Mouse (Mus musculus) olfactory bulb, adult 2 months (tissue): ENCODE results near the gene Ltv1. TPM values are rescaled to one million over a fixed set of nuclear protein-coding genes. Genes with fewer than 3 reads are reported as not detected.

Experiments
- H3K27ac ChIP-seq: fragments of 200-500 bp; 2 replicates; pipeline ENCODE4 v1.5.1; 2012; ENCODE audit warnings: low read depth, low read length; ENCODE audit not compliant: insufficient read depth
- H3K4me1 ChIP-seq: fragments of 200-500 bp; 2 replicates; pipeline ENCODE4 v1.6.1; 2012; ENCODE audit warnings: low read length; ENCODE audit not compliant: control insufficient read depth, insufficient read depth
- H3K4me3 ChIP-seq: fragments of 200-500 bp; 2 replicates; pipeline ENCODE4 v1.5.1; 2012; ENCODE audit warnings: mild to moderate bottlenecking, low read depth, low read length, moderate library complexity; ENCODE audit not compliant: insufficient read depth
- CTCF ChIP-seq: fragments of 200-500 bp; IDR thresholded peaks from 2 replicates; pipeline ENCODE4 v1.5.1; 2012; ENCODE audit warnings: low read depth, mild to moderate bottlenecking, low read length, moderate library complexity; ENCODE audit not compliant: insufficient read depth
- POLR2A ChIP-seq: fragments of 200-500 bp; IDR thresholded peaks from 2 replicates; pipeline ENCODE4 v1.6.1; 2012; ENCODE audit warnings: mild to moderate bottlenecking, low read depth, low read length, moderate library complexity; ENCODE audit not compliant: insufficient read depth
- WGBS: fragments of 180-500 bp; shearing (Covaris S2); methylation state at CpG from one replicate; pipeline ENCODE4 v1.1.7; 2018; 5-methylcytosine and 5-hydroxymethylcytosine counted together
- polyA plus RNA-seq: library from polyadenylated mRNA; stranded (reverse); fragments of >200 nt; gene quantifications from 2 replicates; pipeline ENCODE4 v1.2.4, GENCODE M21; 2012; ENCODE audit warnings: low replicate concordance; ENCODE audit not compliant: missing spikeins, insufficient read depth, insufficient read length

Gene Ltv1
- polyA plus RNA-seq, 1 experiment = not detected

DNA sequence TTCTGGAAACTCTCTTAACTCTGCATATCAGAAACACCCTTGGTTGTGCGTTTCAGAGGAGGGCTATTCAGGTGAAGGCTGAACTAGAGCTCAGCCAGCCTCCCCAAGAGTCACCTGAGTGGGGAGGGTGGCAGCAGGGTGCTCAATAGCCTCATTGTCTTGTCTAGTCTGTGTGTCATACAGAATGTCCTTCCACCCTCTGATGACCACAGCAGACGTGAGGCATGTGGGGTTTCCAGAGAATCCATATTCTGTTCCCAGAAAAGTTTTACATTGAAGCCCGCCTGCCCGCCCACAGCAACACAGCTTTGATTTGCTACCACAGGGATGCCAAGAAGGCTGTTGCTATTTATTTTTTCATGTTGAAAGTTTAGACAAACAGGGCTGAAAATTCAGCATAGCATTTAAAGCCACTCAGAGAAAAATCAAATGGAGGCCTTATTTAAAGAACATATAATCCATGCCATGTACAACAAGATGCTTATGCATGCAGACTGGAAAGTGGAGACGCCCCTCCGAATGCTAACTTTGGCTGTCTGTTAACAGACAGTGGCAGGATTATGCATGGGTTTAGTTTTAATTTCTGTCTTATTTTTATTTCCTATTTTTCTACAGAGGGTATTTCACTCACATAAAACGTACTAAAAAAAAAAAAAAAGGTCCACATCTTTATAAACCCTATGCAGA, 32.6 kb upstream of the Ltv1 start:
- Histone ChIP-seq H3K4me3 (no peak overlapping the region), H3K27ac (no peak overlapping the region), H3K4me1 (no peaks in the 10 kb centered on the region)
- no peak for TF ChIP-seq POLR2A
- no peak for TF ChIP-seq CTCF
- 74% methylated on average over 7 of the region's 7 CpGs for WGBS

GRCm38 (mm10) chr10:13222135-13222534, 29.2 kb upstream of the Ltv1 start:
- H3K4me1 ChIP-seq = peaks cover 4% of the 10 kb centered on the region; the same call in 1 of the 2 replicates
- no peak overlapping the region for H3K27ac ChIP-seq
- TF ChIP-seq CTCF = no peak
- TF ChIP-seq POLR2A = no peak
- 92% methylated on average over 3 of the region's 3 CpGs for WGBS
- H3K4me3 ChIP-seq = no peak overlapping the region

- no peak overlapping the region for H3K4me3 ChIP-seq
- H3K4me1 ChIP-seq = peaks cover 4% of the 10 kb centered on the region; the same call in 1 of the 2 replicates
- no peak overlapping the region for H3K27ac ChIP-seq
- TF ChIP-seq POLR2A (no peak), CTCF (no peak)
- 79% methylated on average over 1 of the region's 1 CpGs for WGBS
These were observed 27.1 kb upstream of the Ltv1 start for GRCm38 (mm10) chr10:13220061-13220460.

DNA sequence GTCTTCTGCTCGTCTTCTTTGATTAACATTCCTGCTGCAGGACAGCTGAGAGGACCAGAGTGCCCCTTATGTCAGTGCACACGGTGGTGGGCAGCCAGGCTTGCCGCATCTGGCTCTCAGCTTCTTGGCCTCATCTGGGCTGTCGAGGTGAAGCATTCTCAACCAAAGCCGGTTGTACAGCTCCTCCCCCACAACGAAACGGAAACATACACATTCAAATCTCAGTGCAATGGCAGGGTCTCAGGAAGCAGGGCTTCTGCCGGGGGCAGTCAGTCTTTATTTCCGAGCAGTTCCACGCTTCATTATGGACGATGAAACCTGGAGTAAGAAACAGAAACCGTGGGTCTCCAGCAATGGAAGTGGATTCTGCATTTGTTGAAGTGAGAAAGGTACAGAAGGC, 21.0 kb upstream of the Ltv1 start:
- no peak for TF ChIP-seq CTCF
- no peak for TF ChIP-seq POLR2A

DNA sequence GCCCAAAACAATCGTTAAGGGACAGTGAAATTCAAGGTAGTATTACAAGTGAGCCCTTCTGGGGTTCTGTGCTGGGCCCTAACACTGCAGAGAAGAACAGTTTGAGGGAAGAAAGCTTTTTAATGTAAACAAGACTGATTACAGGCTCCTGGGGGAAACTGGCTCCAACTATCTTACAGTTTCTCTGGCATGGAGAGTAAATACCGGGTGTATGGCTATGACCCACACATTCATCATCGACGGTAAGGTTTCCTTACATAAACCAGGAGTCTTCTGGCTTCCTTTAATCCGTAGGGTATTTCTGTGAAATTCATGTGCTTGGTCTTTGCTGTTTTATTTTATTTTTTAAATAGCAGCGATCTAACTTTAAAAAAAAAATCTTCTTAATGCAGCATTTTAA, 19.9 kb upstream of the Ltv1 start:
- TF ChIP-seq CTCF = no peak
- no peak for TF ChIP-seq POLR2A
- 84% methylated on average over 6 of the region's 6 CpGs for WGBS
- H3K4me1 ChIP-seq = peaks cover 4% of the 10 kb centered on the region; the same call in 1 of the 2 replicates
- H3K27ac ChIP-seq = no peak overlapping the region
- H3K4me3 ChIP-seq = no peak overlapping the region

More for the DNA sequence above, 21.0 kb upstream of the Ltv1 start:
- Histone ChIP-seq H3K4me3 (no peak overlapping the region), H3K27ac (no peak overlapping the region), H3K4me1 (peaks cover 4% of the 10 kb centered on the region; the same call in 1 of the 2 replicates)
- WGBS = 83% methylated on average over 12 of the region's 12 CpGs

DNA sequence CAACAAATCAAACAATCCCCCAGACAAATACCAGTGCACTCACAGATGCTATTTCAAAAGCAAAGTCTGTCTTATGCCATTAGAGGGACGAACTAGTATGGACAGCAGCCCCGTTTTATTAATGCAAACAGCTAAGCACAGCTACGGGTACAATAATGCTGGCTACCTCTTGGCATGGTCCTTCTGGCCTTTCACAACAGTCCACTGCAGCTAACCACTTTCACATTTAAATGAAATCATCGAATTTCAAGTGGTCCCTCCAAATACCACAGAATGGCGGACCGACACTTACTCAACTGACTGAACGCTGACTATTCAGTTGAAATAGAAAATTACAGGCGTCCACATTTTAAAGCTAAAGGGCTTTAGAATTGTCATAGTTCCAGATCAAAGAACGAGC, 19.4 kb upstream of the Ltv1 start:
- H3K4me1 ChIP-seq = no peaks in the 10 kb centered on the region; the same call in 1 of the 2 replicates
- H3K27ac ChIP-seq = no peak overlapping the region
- TF ChIP-seq POLR2A (no peak), CTCF (no peak)
- WGBS = 60% methylated on average over 9 of the region's 9 CpGs
- no peak overlapping the region for H3K4me3 ChIP-seq

- WGBS = 69% methylated on average over 8 of the region's 8 CpGs
These were observed 17.1 kb upstream of the Ltv1 start for GRCm38 (mm10) chr10:13209930-13210637.

DNA sequence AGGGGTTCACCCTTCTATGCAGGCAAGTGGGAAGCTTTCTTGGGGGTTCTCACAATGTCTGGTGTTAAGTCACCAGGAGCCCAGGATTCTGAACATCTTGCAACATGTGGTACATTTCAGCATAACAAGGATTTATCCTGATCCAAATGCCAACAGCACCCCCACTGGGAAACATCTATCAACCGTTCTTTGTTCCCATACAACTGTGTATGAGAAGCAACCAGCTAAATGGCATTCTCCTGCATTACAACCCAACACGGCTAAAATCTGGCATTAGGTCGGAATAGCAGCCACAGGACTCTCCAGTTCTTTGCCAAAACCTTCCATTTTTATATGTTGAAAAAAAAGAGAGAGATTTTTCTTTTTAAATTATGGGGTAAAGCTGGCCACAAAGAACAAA, 16.5 kb upstream of the Ltv1 start:
- WGBS = 57% methylated on average over 3 of the region's 3 CpGs
- Histone ChIP-seq H3K4me3 (no peak overlapping the region), H3K4me1 (no peaks in the 10 kb centered on the region), H3K27ac (no peak overlapping the region)
- no peak for TF ChIP-seq CTCF
- TF ChIP-seq POLR2A = no peak

More at GRCm38 (mm10) chr10:13209930-13210637, 17.1 kb upstream of the Ltv1 start:
- H3K27ac ChIP-seq = no peak overlapping the region
- H3K4me3 ChIP-seq = no peak overlapping the region
- H3K4me1 ChIP-seq = no peaks in the 10 kb centered on the region
- no peak for TF ChIP-seq POLR2A
- no peak for TF ChIP-seq CTCF

GRCm38 (mm10) chr10:13209061-13209460, 16.1 kb upstream of the Ltv1 start:
- Histone ChIP-seq H3K4me1 (no peaks in the 10 kb centered on the region), H3K4me3 (no peak overlapping the region), H3K27ac (no peak overlapping the region)
- WGBS = 89% methylated on average over 4 of the region's 4 CpGs
- TF ChIP-seq CTCF = no peak
